In the genomic region with DNA sequence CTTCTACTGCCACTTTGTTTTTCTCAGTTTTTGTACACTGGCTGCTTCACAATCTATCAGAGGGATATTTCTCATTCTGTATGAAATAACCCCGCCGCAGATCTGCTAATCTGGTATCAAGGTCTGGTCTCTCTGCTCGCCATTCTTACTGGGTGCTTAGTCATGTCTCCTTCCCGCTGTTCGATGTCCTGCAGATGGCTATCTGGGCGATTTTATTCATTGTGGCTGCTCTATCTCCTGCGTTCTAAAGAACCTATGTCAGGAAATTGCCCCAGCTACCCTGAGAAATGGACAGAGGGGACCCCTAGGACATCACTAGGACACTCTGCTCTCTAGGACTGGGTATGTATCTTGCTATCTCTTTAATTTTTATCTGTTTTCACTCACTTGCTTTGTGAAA, we compare ENCODE assay signal across 26 mouse cellular contexts.
DNase-seq lines count a peak whose midpoint lies in the region; ATAC-seq and TF ChIP-seq lines count a peak whose summit lies in the region.
"Had no signal": no experiment of that assay in that cellular context is flagged by ENCODE, and none has a peak within 500 bp of the region (broad histone marks: within the 10 kb centered on the region; RNA-seq: fewer than 3 reads in every experiment).

No protein-coding gene starts in this region.

- H3K27me3 ChIP-seq in G1E (ENCODE audit: insufficient read depth, low read length): no peaks in the 10 kb centered on the region
- peaks cover 48% of the 10 kb centered on the region for H3K27me3 ChIP-seq in hindbrain, embryonic 12.5 days

- DNase-seq in urinary bladder, postnatal 14 days (ENCODE audit: low spot score): peak; percentile 18
- DNase-seq in urinary bladder, postnatal 10 days (ENCODE audit: low spot score): no peak
- DNase-seq in G1E (ENCODE audit: low spot score): no peak
- DNase-seq in ovary, adult 18-20 months (ENCODE audit: low spot score): no peak
- no peak for DNase-seq in left cerebral cortex, postnatal 4 days
- DNase-seq: adrenal gland, postnatal 10 days; adrenal gland, postnatal 36 days; cerebellum, adult 18-20 months; cerebellum, adult 9-10 months; cerebellum, postnatal 25 days; forebrain, postnatal 0 days; gastrocnemius, adult 2 months; gastrocnemius, postnatal 14 days; heart, adult 11 months; heart, postnatal 10 days; heart, postnatal 36 days had no signal

- no peak overlapping the region for H3K4me2 ChIP-seq in hindbrain, embryonic 12.5 days (replicated peaks)
- H3K4me2 ChIP-seq: heart, embryonic 12.5 days; heart, embryonic 15.5 days; hindbrain, embryonic 14.5 days had no signal

- intact Hi-C loops in left cerebral cortex, postnatal 4 days (cut with DNase I): loop anchor here (5.0 kb wide), 1 partner anchor 123 kb away; no protein-coding TSS in a partner anchor

- TF ChIP-seq CTCF in G1E (IDR thresholded peaks at IDR 0.05; ENCODE audit: low read depth, low read length): no peak

- H3K4me3 ChIP-seq in G1E (ENCODE audit: low read depth, low read length): no peak overlapping the region
- no peak overlapping the region for H3K4me3 ChIP-seq in hindbrain, embryonic 12.5 days
- H3K4me3 ChIP-seq: gastrocnemius, adult 2 months; heart, embryonic 12.5 days; heart, embryonic 15.5 days; hindbrain, embryonic 10.5 days had no signal

- H3K36me3 ChIP-seq in G1E (replicated peaks): peaks cover 80% of the 10 kb centered on the region
- H3K36me3 ChIP-seq in hindbrain, embryonic 12.5 days: no peaks in the 10 kb centered on the region
- H3K36me3 ChIP-seq: heart, embryonic 12.5 days; heart, embryonic 15.5 days; hindbrain, embryonic 10.5 days had no signal

- H3K27ac ChIP-seq in hindbrain, embryonic 12.5 days: no peak overlapping the region
- H3K27ac ChIP-seq: embryonic facial prominence, embryonic 15.5 days; gastrocnemius, adult 2 months; heart, embryonic 15.5 days; hindbrain, embryonic 10.5 days; hindbrain, embryonic 14.5 days had no signal

- 77% methylated on average over 7 of the region's 7 CpGs for WGBS in hindbrain, embryonic 12.5 days

- H3K4me1 ChIP-seq in G1E (ENCODE audit: insufficient read depth, low read depth, low read length): peaks cover 52% of the 10 kb centered on the region
- peaks cover 7% of the 10 kb centered on the region for H3K4me1 ChIP-seq in hindbrain, embryonic 12.5 days

- no peak overlapping the region for H3K9ac ChIP-seq in hindbrain, embryonic 12.5 days
- H3K9ac ChIP-seq: embryonic facial prominence, embryonic 15.5 days; forebrain, postnatal 0 days; heart, embryonic 12.5 days; heart, embryonic 15.5 days; hindbrain, embryonic 14.5 days had no signal

- peak; percentile 48; the same call in 1 of the 2 replicates for ATAC-seq in G1E (ENCODE audit: extremely low read depth, insufficient number of reproducible peaks, low FRiP score, poor library complexity, severe bottlenecking)
- 0 out of 2 replicates have a peak, but pooled peaks have one; percentile 13 for ATAC-seq in megakaryocyte, adult 5-6 weeks (ENCODE audit: poor library complexity, severe bottlenecking)
- ATAC-seq in hindbrain, embryonic 12.5 days (ENCODE audit: low FRiP score): no peak
- ATAC-seq: activated CD4-positive, CD25-positive, alpha-beta regulatory T cell, adult 4 months; forebrain, embryonic 14.5 days; forebrain, postnatal 0 days; intestine, postnatal 0 days had no signal

- H3K9me3 ChIP-seq in G1E (replicated peaks): no peaks in the 10 kb centered on the region
- no peaks in the 10 kb centered on the region for H3K9me3 ChIP-seq in hindbrain, embryonic 12.5 days (replicated peaks)
- H3K9me3 ChIP-seq: embryonic facial prominence, embryonic 15.5 days; heart, embryonic 12.5 days; heart, embryonic 15.5 days; hindbrain, embryonic 10.5 days had no signal
